Mouse (Mus musculus) fat pad, adult 2 months (tissue): Measurements from ENCODE around the gene Bzw1.

ENCODE experiments used
- DNase-seq: peaks from one replicate; pipeline ENCODE4 v3.0.0-alpha.2; 2011; ENCODE audit warnings: low read depth, low spot score; ENCODE audit errors: extremely low read depth

The Bzw1 gene

GRCm38 (mm10) chr1:58454316-58454715, 61.6 kb downstream of the Bzw1 start:
- DNase-seq, result no peak
